Mouse (Mus musculus): ENCODE results near the gene Filip1l. TPM values are rescaled to one million over a fixed set of nuclear protein-coding genes. Genes with fewer than 3 reads are reported as not detected.

Filip1l gene
- total RNA-seq, 2 experiments from 2014 or later = 3.4 to 4.1 TPM

- DNase-seq (ENCODE audit: extremely low spot score in 1 of 2, low spot score in 2 of 2) = no peak
Measured at GRCm38 (mm10) chr16:57495476-57496203, 142.7 kb downstream of the Filip1l start.

GRCm38 (mm10) chr16:57496437-57497173 is 143.7 kb downstream of the Filip1l start:
- DNase-seq (ENCODE audit: extremely low spot score in 1 of 2, low spot score in 2 of 2) = peak in 1 of 2 experiments; percentile 33
- intact Hi-C loops (cut with DNase I) = no loop called here

More at GRCm38 (mm10) chr16:57495476-57496203, 142.7 kb downstream of the Filip1l start:
- intact Hi-C loops (cut with DNase I) = no loop called here

- no peak for DNase-seq (ENCODE audit: extremely low spot score in 1 of 2, low spot score in 2 of 2)
- intact Hi-C loops (cut with DNase I) = no loop called here
Measured at GRCm38 (mm10) chr16:57500851-57501250, 148.0 kb downstream of the Filip1l start.

- intact Hi-C loops (cut with DNase I) = no loop called here
- DNase-seq (ENCODE audit: extremely low spot score in 1 of 2, low spot score in 2 of 2) = no peak
Measured at GRCm38 (mm10) chr16:57502230-57502629, 149.3 kb downstream of the Filip1l start.

- DNase-seq (ENCODE audit: extremely low spot score in 1 of 2, low spot score in 2 of 2) = no peak
- intact Hi-C loops (cut with DNase I) = no loop called here
Measured at GRCm38 (mm10) chr16:57502761-57503160, 149.9 kb downstream of the Filip1l start.

- no peak for DNase-seq (ENCODE audit: extremely low spot score in 1 of 2, low spot score in 2 of 2)
- intact Hi-C loops (cut with DNase I) = no loop called here
Measured at GRCm38 (mm10) chr16:57504728-57505127, 151.8 kb downstream of the Filip1l start.

- DNase-seq (ENCODE audit: extremely low spot score in 1 of 2, low spot score in 2 of 2) = no peak
- intact Hi-C loops (cut with DNase I) = no loop called here
Measured at GRCm38 (mm10) chr16:57506133-57506532, 153.2 kb downstream of the Filip1l start.

- intact Hi-C loops (cut with DNase I) = no loop called here
- no peak for DNase-seq (ENCODE audit: extremely low spot score in 1 of 2, low spot score in 2 of 2)
Measured at GRCm38 (mm10) chr16:57508351-57508750, 155.5 kb downstream of the Filip1l start.

- intact Hi-C loops (cut with DNase I) = no loop called here
- DNase-seq (ENCODE audit: extremely low spot score in 1 of 2, low spot score in 2 of 2) = no peak
Measured at GRCm38 (mm10) chr16:57509099-57509498, 156.2 kb downstream of the Filip1l start.

GRCm38 (mm10) chr16:57513562-57513961 is 160.7 kb downstream of the Filip1l start:
- DNase-seq (ENCODE audit: extremely low spot score in 1 of 2, low spot score in 2 of 2) = no peak
- intact Hi-C loops (cut with DNase I) = no loop called here

- DNase-seq (ENCODE audit: extremely low spot score in 1 of 2, low spot score in 2 of 2) = no peak
- intact Hi-C loops (cut with DNase I) = no loop called here
Measured at GRCm38 (mm10) chr16:57514371-57514770, 161.5 kb downstream of the Filip1l start.

GRCm38 (mm10) chr16:57515636-57516035 is 162.7 kb downstream of the Filip1l start:
- intact Hi-C loops (cut with DNase I) = no loop called here
- no peak for DNase-seq (ENCODE audit: extremely low spot score in 1 of 2, low spot score in 2 of 2)

GRCm38 (mm10) chr16:57525046-57525445 is 172.2 kb downstream of the Filip1l start:
- intact Hi-C loops (cut with DNase I) = no loop called here
- no peak for DNase-seq (ENCODE audit: extremely low spot score in 1 of 2, low spot score in 2 of 2)

GRCm38 (mm10) chr16:57525476-57525875 is 172.6 kb downstream of the Filip1l start:
- no peak for DNase-seq (ENCODE audit: extremely low spot score in 1 of 2, low spot score in 2 of 2)
- intact Hi-C loops (cut with DNase I) = no loop called here

GRCm38 (mm10) chr16:57526893-57527292 is 174.0 kb downstream of the Filip1l start:
- DNase-seq (ENCODE audit: extremely low spot score in 1 of 2, low spot score in 2 of 2) = no peak
- intact Hi-C loops (cut with DNase I) = no loop called here

- no peak for DNase-seq (ENCODE audit: extremely low spot score in 1 of 2, low spot score in 2 of 2)
Measured at GRCm38 (mm10) chr16:57528457-57528856, 175.6 kb downstream of the Filip1l start.

GRCm38 (mm10) chr16:57530547-57530946 is 177.7 kb downstream of the Filip1l start:
- intact Hi-C loops (cut with DNase I) = no loop called here

More at GRCm38 (mm10) chr16:57528457-57528856, 175.6 kb downstream of the Filip1l start:
- intact Hi-C loops (cut with DNase I) = no loop called here

GRCm38 (mm10) chr16:57532081-57532493 is 179.2 kb downstream of the Filip1l start:
- intact Hi-C loops (cut with DNase I) = no loop called here
- DNase-seq (ENCODE audit: extremely low spot score in 1 of 2, low spot score in 2 of 2) = no peak

More at GRCm38 (mm10) chr16:57530547-57530946, 177.7 kb downstream of the Filip1l start:
- no peak for DNase-seq (ENCODE audit: extremely low spot score in 1 of 2, low spot score in 2 of 2)

- intact Hi-C loops (cut with DNase I) = no loop called here
- DNase-seq (ENCODE audit: extremely low spot score in 1 of 2, low spot score in 2 of 2) = no peak
Measured at GRCm38 (mm10) chr16:57534365-57534764, 181.5 kb downstream of the Filip1l start.

GRCm38 (mm10) chr16:57534811-57535210 is 181.9 kb downstream of the Filip1l start:
- intact Hi-C loops (cut with DNase I) = no loop called here
- DNase-seq (ENCODE audit: extremely low spot score in 1 of 2, low spot score in 2 of 2) = no peak

Measured in left cerebral cortex, postnatal 10 days (tissue).